Mouse (Mus musculus) stomach, postnatal 0 days (tissue): Measurements from ENCODE around the gene Dpp7.

ENCODE experiments used
- CTCF ChIP-seq: IDR thresholded peaks from 2 replicates; pipeline ENCODE4 v1.5.1; 2016; ENCODE audit warnings: antibody characterized with exemption, low read depth, mild to moderate bottlenecking, moderate library complexity
- EP300 ChIP-seq: optimal IDR thresholded peaks from 2 replicates; pipeline ENCODE3; 2016; ENCODE audit warnings: antibody characterized with exemption

DNA sequence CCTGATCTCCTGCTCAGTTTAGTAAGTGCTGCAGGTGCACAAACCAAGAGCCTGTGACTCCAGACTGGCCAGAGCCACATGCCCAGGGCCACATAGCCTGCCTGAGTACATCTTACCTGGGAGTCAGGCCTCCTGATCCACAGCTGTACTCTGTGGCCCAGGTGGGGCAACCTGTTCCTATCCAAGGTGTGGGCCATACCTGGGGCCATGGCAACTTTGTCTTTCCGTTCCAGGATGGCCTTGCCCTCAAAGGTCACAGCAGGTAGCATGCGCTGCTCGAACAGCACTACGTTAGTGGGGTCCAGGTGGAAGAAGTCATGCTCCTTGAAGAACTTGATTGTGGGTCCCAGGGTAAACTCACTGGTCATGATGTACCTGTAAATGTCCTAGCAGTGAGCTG lies 8.2 kb upstream of the Dpp7 start:
- no peak for TF ChIP-seq CTCF
- no peak for TF ChIP-seq EP300
